Comparison of ENCODE assay signal across 8 mouse cellular contexts in genomic region chr11:35693136-35693535, GRCm38 (mm10).
DNase-seq lines count a peak whose midpoint lies in the region; ATAC-seq and TF ChIP-seq lines count a peak whose summit lies in the region.

No protein-coding gene starts in this region.

- no peaks in the 10 kb centered on the region for H3K9me3 ChIP-seq in embryonic facial prominence, embryonic 13.5 days
- H3K9me3 ChIP-seq in hindbrain, embryonic 10.5 days = no peaks in the 10 kb centered on the region; the same call in 1 of the 2 replicates
- no peaks in the 10 kb centered on the region for H3K9me3 ChIP-seq in midbrain, postnatal 0 days (ENCODE audit: low read length)

- DNase-seq in layer of hippocampus, postnatal 10 days (ENCODE audit: low spot score in 2 of 2) = peak; percentile 75 to 78
- DNase-seq in layer of hippocampus, adult 9-10 months (ENCODE audit: low spot score) = no peak
- DNase-seq in adrenal gland, postnatal 25 days = peak; percentile 57
- peak; percentile 81 for DNase-seq in hindbrain, embryonic 10.5 days (ENCODE audit: low spot score)
- DNase-seq in left cerebral cortex, adult 2 months (ENCODE audit: extremely low spot score in 1 of 2, low spot score in 2 of 2) = peak; percentile 37 to 70
- DNase-seq in midbrain, postnatal 0 days (ENCODE audit: low spot score) = peak; percentile 80
- peak; percentile 50 for DNase-seq in thymus, postnatal 14 days

- peaks cover 24% of the 10 kb centered on the region for H3K36me3 ChIP-seq in embryonic facial prominence, embryonic 13.5 days
- peaks cover 37% of the 10 kb centered on the region for H3K36me3 ChIP-seq in hindbrain, embryonic 10.5 days
- no peaks in the 10 kb centered on the region for H3K36me3 ChIP-seq in midbrain, postnatal 0 days (ENCODE audit: insufficient read depth, low read length)

- no peaks in the 10 kb centered on the region for H3K4me1 ChIP-seq in embryonic facial prominence, embryonic 13.5 days
- H3K4me1 ChIP-seq in hindbrain, embryonic 10.5 days (replicated peaks) = no peaks in the 10 kb centered on the region
- H3K4me1 ChIP-seq in midbrain, postnatal 0 days (ENCODE audit: insufficient read depth, low read length) = no peaks in the 10 kb centered on the region

- 0 out of 2 replicates have a peak, but pooled peaks have one; percentile 3 for ATAC-seq in embryonic facial prominence, embryonic 13.5 days (ENCODE audit: insufficient number of reproducible peaks, insufficient read depth, low FRiP score, low TSS enrichment, low read depth)
- no peak for ATAC-seq in midbrain, postnatal 0 days (ENCODE audit: low FRiP score)

- WGBS in embryonic facial prominence, embryonic 13.5 days = 12% methylated on average over 5 of the region's 5 CpGs
- WGBS in hindbrain, embryonic 10.5 days = 12% methylated on average over 5 of the region's 5 CpGs
- 14% methylated on average over 5 of the region's 5 CpGs for WGBS in midbrain, postnatal 0 days

- peak; percentile 87 for TF ChIP-seq CTCF in left cerebral cortex, adult 2 months (IDR thresholded peaks at IDR 0.05)
- peak; percentile 95 for TF ChIP-seq CTCF in midbrain, postnatal 0 days (IDR thresholded peaks at IDR 0.05)

- intact Hi-C loops in left cerebral cortex, adult 2 months (cut with DNase I) = loop anchor here (2.0 to 5.0 kb wide), 2 partner anchors 240 to 851 kb away; no protein-coding TSS in a partner anchor

- H3K27me3 ChIP-seq in embryonic facial prominence, embryonic 13.5 days = no peaks in the 10 kb centered on the region
- no peaks in the 10 kb centered on the region; the same call in 1 of the 2 replicates for H3K27me3 ChIP-seq in hindbrain, embryonic 10.5 days (ENCODE audit: insufficient read depth, poor library complexity, severe bottlenecking)
- H3K27me3 ChIP-seq in midbrain, postnatal 0 days (ENCODE audit: insufficient read depth, low read length) = no peaks in the 10 kb centered on the region

- H3K9ac ChIP-seq in embryonic facial prominence, embryonic 13.5 days = no peak overlapping the region
- H3K9ac ChIP-seq in midbrain, postnatal 0 days (replicated peaks; ENCODE audit: low read length, poor library complexity, severe bottlenecking) = no peak overlapping the region

- H3K27ac ChIP-seq in embryonic facial prominence, embryonic 13.5 days = no peak overlapping the region
- peak overlapping the region; percentile 56 for H3K27ac ChIP-seq in hindbrain, embryonic 10.5 days
- H3K27ac ChIP-seq in left cerebral cortex, adult 2 months = no peak overlapping the region
- H3K27ac ChIP-seq in midbrain, postnatal 0 days (ENCODE audit: low read depth, low read length) = no peak overlapping the region

- H3K4me2 ChIP-seq in embryonic facial prominence, embryonic 13.5 days = no peak overlapping the region
- H3K4me2 ChIP-seq in midbrain, postnatal 0 days (ENCODE audit: low read depth, low read length, poor library complexity, severe bottlenecking) = no peak overlapping the region

- H3K4me3 ChIP-seq in embryonic facial prominence, embryonic 13.5 days = no peak overlapping the region
- H3K4me3 ChIP-seq in hindbrain, embryonic 10.5 days = no peak overlapping the region
- H3K4me3 ChIP-seq in left cerebral cortex, adult 2 months = no peak overlapping the region
- no peak overlapping the region for H3K4me3 ChIP-seq in midbrain, postnatal 0 days (ENCODE audit: low read depth, low read length)
